Mouse (Mus musculus): Measurements from ENCODE around the gene Hnf1b. TPM values are rescaled to one million over a fixed set of nuclear protein-coding genes. Genes with fewer than 3 reads are reported as not detected.

Hnf1b gene
- polyA plus RNA-seq, 1 experiment from 2014 or later: 4.8 TPM

DNA sequence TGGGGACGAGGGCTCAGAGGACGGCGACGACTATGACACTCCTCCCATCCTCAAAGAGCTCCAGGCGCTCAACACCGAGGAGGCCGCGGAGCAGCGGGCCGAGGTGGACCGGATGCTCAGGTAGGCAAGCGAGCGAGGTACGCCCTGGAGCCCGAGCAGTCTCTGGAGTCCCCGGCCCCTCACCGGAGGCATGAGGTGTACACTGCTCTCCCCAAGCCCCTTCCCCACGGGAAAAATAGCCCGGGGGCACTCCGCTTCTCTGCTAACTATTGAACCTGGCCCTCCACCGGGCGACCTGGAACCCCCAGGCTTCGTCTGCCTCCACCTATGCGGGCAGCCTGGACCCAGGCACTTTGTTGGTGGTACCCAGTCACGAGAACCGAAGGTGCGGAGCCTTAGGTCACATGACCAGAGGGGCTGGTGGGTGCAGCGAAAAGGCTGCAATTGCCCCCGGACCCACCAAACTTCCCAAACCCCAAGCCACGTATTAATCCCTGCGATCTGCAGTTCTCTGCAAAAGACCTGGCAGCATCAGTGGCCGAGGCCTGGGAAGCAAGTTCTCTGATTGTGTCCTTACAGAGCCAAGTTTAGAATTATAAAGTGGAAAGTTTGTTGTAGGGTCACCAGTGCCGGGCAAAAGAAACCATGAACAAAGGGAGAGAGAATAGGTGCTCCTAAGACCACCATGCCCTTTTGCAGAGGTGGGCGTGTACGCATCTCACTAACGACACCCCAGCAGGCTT is 1.6 kb downstream of the Hnf1b start:
- DNase-seq (ENCODE audit: low spot score) (peak; percentile 50), ATAC-seq (ENCODE audit: low FRiP score, low TSS enrichment) (peak; percentile 18; the same call in 1 of the 2 replicates)
- under 1% methylated on average over 35 of the region's 36 CpGs for WGBS
- Histone ChIP-seq H3K4me2 (replicated peaks; ENCODE audit: low read depth) (peak overlapping the region; percentile 69), H3K36me3 (ENCODE audit: control insufficient read depth, insufficient read depth, low read length) (no peaks in the 10 kb centered on the region), H3K9me3 (ENCODE audit: control insufficient read depth, low read length) (no peaks in the 10 kb centered on the region), H3K4me1 (replicated peaks; ENCODE audit: control insufficient read depth, insufficient read depth) (no peaks in the 10 kb centered on the region), H3K27me3 (ENCODE audit: control insufficient read depth, insufficient read depth, low read length) (peaks cover 7% of the 10 kb centered on the region; the same call in 1 of the 2 replicates), H3K27ac (replicated peaks) (peak overlapping the region; percentile 86), H3K4me3 (ENCODE audit: low read depth, low read length) (peak overlapping the region; percentile 45), H3K9ac (ENCODE audit: low read length) (peak overlapping the region; percentile 62)
- TF ChIP-seq EP300 (optimal IDR thresholded peaks at IDR 0.05) (no peak), CTCF (IDR thresholded peaks at IDR 0.05; ENCODE audit: low read depth) (no peak)

- no peaks in the 10 kb centered on the region for H3K9me3 ChIP-seq (ENCODE audit: control insufficient read depth, low read length)
- peak overlapping the region; percentile 62 for H3K9ac ChIP-seq (ENCODE audit: low read length)
- peaks cover 7% of the 10 kb centered on the region; the same call in 1 of the 2 replicates for H3K27me3 ChIP-seq (ENCODE audit: control insufficient read depth, insufficient read depth, low read length)
- peak; percentile 29; the same call in 1 of the 2 replicates for ATAC-seq (ENCODE audit: low FRiP score, low TSS enrichment)
- WGBS: 3% methylated on average over 24 of the region's 24 CpGs
- peak overlapping the region; percentile 45 for H3K4me3 ChIP-seq (ENCODE audit: low read depth, low read length)
- no peak for TF ChIP-seq CTCF (IDR thresholded peaks at IDR 0.05; ENCODE audit: low read depth)
- no peak for TF ChIP-seq EP300 (optimal IDR thresholded peaks at IDR 0.05)
- DNase-seq (ENCODE audit: low spot score): peak; percentile 59
- H3K36me3 ChIP-seq (ENCODE audit: control insufficient read depth, insufficient read depth, low read length): no peaks in the 10 kb centered on the region
- H3K4me2 ChIP-seq (replicated peaks; ENCODE audit: low read depth): peak overlapping the region; percentile 69
- no peaks in the 10 kb centered on the region for H3K4me1 ChIP-seq (replicated peaks; ENCODE audit: control insufficient read depth, insufficient read depth)
- peak overlapping the region; percentile 86 for H3K27ac ChIP-seq (replicated peaks)
Measured at GRCm38 (mm10) chr11:83852016-83852355, 2.1 kb downstream of the Hnf1b start.

DNA sequence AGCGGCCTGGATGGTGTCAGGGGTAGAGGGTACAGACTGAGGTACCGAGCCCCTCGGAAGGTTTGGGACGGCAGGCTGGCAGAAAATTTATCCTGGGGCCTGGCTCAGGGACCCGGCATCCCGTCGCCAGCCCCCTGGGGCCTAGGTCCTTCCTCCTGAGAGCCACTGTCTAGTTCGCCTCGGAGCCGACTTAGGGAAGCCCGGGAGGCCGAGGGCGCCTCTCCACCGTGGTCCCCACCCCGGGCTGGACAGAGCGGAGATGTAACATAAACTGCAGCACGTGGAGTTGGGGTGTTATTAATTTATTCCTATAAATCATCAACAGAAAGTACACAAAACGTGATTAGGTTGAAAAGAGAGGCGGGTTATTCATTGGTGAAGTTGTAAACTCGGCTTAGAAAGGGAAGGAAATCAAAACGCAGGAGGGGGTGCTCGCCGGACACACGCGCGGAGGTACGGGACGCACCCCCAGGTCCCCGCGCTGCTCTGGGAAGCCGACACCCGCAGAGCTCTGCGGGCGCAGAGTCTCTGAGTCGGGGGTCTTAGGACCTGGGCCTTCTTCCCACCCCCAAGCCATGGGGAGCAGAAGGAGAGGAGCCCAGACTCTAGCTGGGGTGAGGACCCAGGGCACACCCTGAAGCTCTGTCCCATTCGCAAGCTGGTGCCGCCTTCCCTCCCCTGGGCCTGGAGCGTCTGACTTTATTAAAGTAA is 2.8 kb downstream of the Hnf1b start:
- no peaks in the 10 kb centered on the region for H3K4me1 ChIP-seq (replicated peaks; ENCODE audit: control insufficient read depth, insufficient read depth)
- no peak for TF ChIP-seq EP300 (optimal IDR thresholded peaks at IDR 0.05)
- no peak for TF ChIP-seq CTCF (IDR thresholded peaks at IDR 0.05; ENCODE audit: low read depth)
- H3K36me3 ChIP-seq (ENCODE audit: control insufficient read depth, insufficient read depth, low read length): no peaks in the 10 kb centered on the region
- peak overlapping the region; percentile 86 for H3K27ac ChIP-seq (replicated peaks)
- peaks cover 7% of the 10 kb centered on the region; the same call in 1 of the 2 replicates for H3K27me3 ChIP-seq (ENCODE audit: control insufficient read depth, insufficient read depth, low read length)
- no peaks in the 10 kb centered on the region for H3K9me3 ChIP-seq (ENCODE audit: control insufficient read depth, low read length)
- peak; percentile 43 for DNase-seq (ENCODE audit: low spot score)
- peak overlapping the region; percentile 69 for H3K9ac ChIP-seq (ENCODE audit: low read length)
- peak; percentile 36 for ATAC-seq (ENCODE audit: low FRiP score, low TSS enrichment)
- H3K4me3 ChIP-seq (ENCODE audit: low read depth, low read length): peak overlapping the region; percentile 45
- WGBS: 2% methylated on average over 37 of the region's 38 CpGs
- H3K4me2 ChIP-seq (replicated peaks; ENCODE audit: low read depth): peak overlapping the region; percentile 69

GRCm38 (mm10) chr11:83853221-83853792 is 3.4 kb downstream of the Hnf1b start:
- Histone ChIP-seq H3K27me3 (ENCODE audit: control insufficient read depth, insufficient read depth, low read length) (peaks cover 7% of the 10 kb centered on the region; the same call in 1 of the 2 replicates), H3K4me2 (replicated peaks; ENCODE audit: low read depth) (peak overlapping the region; percentile 69), H3K9me3 (ENCODE audit: control insufficient read depth, low read length) (no peaks in the 10 kb centered on the region), H3K9ac (ENCODE audit: low read length) (peak overlapping the region; percentile 69), H3K36me3 (ENCODE audit: control insufficient read depth, insufficient read depth, low read length) (no peaks in the 10 kb centered on the region), H3K27ac (replicated peaks) (peak overlapping the region; percentile 85), H3K4me3 (ENCODE audit: low read depth, low read length) (peak overlapping the region; percentile 45), H3K4me1 (replicated peaks; ENCODE audit: control insufficient read depth, insufficient read depth) (no peaks in the 10 kb centered on the region)
- 4% methylated on average over 32 of the region's 33 CpGs for WGBS
- peak; percentile 10; the same call in 1 of the 2 replicates for ATAC-seq (ENCODE audit: low FRiP score, low TSS enrichment)
- peak; percentile 56 for DNase-seq (ENCODE audit: low spot score)
- TF ChIP-seq CTCF (IDR thresholded peaks at IDR 0.05; ENCODE audit: low read depth): no peak
- TF ChIP-seq EP300 (optimal IDR thresholded peaks at IDR 0.05): no peak

- no peaks in the 10 kb centered on the region for H3K36me3 ChIP-seq (ENCODE audit: control insufficient read depth, insufficient read depth, low read length)
- ATAC-seq (ENCODE audit: low FRiP score, low TSS enrichment) (no peak), DNase-seq (ENCODE audit: low spot score) (no peak)
- no peaks in the 10 kb centered on the region for H3K4me1 ChIP-seq (replicated peaks; ENCODE audit: control insufficient read depth, insufficient read depth)
- H3K9me3 ChIP-seq (ENCODE audit: control insufficient read depth, low read length): no peaks in the 10 kb centered on the region
- H3K27me3 ChIP-seq (ENCODE audit: control insufficient read depth, insufficient read depth, low read length): peaks cover 7% of the 10 kb centered on the region; the same call in 1 of the 2 replicates
- 12% methylated on average over 10 of the region's 10 CpGs for WGBS
- H3K4me2 ChIP-seq (replicated peaks; ENCODE audit: low read depth): peak overlapping the region; percentile 69
- no peak overlapping the region; the same call in 1 of the 2 replicates for H3K9ac ChIP-seq (ENCODE audit: low read length)
- no peak overlapping the region for H3K27ac ChIP-seq (replicated peaks)
- H3K4me3 ChIP-seq (ENCODE audit: low read depth, low read length): no peak overlapping the region
- no peak for TF ChIP-seq CTCF (IDR thresholded peaks at IDR 0.05; ENCODE audit: low read depth)
- TF ChIP-seq EP300 (optimal IDR thresholded peaks at IDR 0.05): no peak
Measured at GRCm38 (mm10) chr11:83854091-83854490, 4.2 kb downstream of the Hnf1b start.

Measured in stomach, postnatal 0 days (tissue).